Comparison of ENCODE assay signal across 12 mouse cellular contexts in the genomic region with DNA sequence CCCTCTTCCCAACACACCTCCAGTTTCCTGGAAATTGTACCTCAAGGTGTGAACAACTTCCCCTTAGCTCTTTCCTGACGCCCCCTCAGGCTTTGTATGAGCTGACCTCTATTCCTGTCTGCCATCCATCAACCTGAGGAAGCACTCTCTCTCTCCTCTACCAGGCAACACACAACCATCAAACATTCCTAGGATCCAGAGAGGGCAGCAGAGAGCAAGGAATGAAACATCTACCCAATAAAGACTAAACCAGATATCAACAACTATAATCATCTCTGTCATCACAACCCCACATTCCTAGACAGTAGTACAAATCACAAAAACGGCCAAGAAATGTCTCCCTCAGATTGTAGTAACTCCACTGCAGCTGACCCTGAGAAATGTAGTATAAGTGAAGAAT. TPM values are rescaled to one million over a fixed set of nuclear protein-coding genes. Genes with fewer than 3 reads are reported as not detected.
A peak's percentile ranks its signal among the peaks of the same experiment; 100 is the strongest.
DNase-seq lines count a peak whose midpoint lies in the region; TF ChIP-seq lines count a peak whose summit lies in the region.
"Had no signal": no experiment of that assay in that cellular context is flagged by ENCODE, and none has a peak within 500 bp of the region (broad histone marks: within the 10 kb centered on the region; RNA-seq: fewer than 3 reads in every experiment).

No protein-coding gene starts in this region.

- peak; percentile 30; the same call in 1 of the 2 replicates for TF ChIP-seq CTCF in gastrocnemius, adult 2 months (IDR thresholded peaks at IDR 0.05)
- TF ChIP-seq CTCF in left cerebral cortex, adult 2 months (IDR thresholded peaks at IDR 0.05), result peak; percentile 42

- H3K27ac ChIP-seq in gastrocnemius, adult 2 months, result no peak overlapping the region
- no peak overlapping the region for H3K27ac ChIP-seq in left cerebral cortex, adult 2 months
- H3K27ac ChIP-seq: embryonic facial prominence, embryonic 10.5 days; hindbrain, embryonic 15.5 days had no signal

- intact Hi-C loops in gastrocnemius, adult 2 months (cut with DNase I), result no loop called here
- intact Hi-C loops in left cerebral cortex, adult 2 months (cut with DNase I), result no loop called here
- intact Hi-C loops in left cerebral cortex, postnatal 14 days (cut with DNase I), result no loop called here

- DNase-seq in gastrocnemius, adult 2 months, result no peak
- no peak for DNase-seq in gastrocnemius, postnatal 4 days (ENCODE audit: low spot score in 2 of 2)
- DNase-seq in left cerebral cortex, adult 2 months (ENCODE audit: extremely low spot score in 1 of 2, low spot score in 2 of 2), result no peak
- DNase-seq in left cerebral cortex, postnatal 14 days (ENCODE audit: low spot score in 2 of 2), result no peak
- DNase-seq in ES-CJ7 (ENCODE audit: low read depth, low spot score) (peak; percentile 22), adipocyte (ENCODE audit: low spot score) (peak; percentile 34)
- no peak for DNase-seq in ovary, postnatal 36 days (ENCODE audit: low spot score)
- DNase-seq: right cerebral cortex, postnatal 4 days; thymus, postnatal 25 days had no signal

- no peak overlapping the region for H3K4me3 ChIP-seq in gastrocnemius, adult 2 months
- no peak overlapping the region for H3K4me3 ChIP-seq in left cerebral cortex, adult 2 months
- H3K4me3 ChIP-seq: embryonic facial prominence, embryonic 10.5 days; hindbrain, embryonic 15.5 days; myocyte had no signal

RNA-seq across cellular contexts. Expression of a gene that starts 52.0 kb away (rescaled TPM):
- 10 to 100 TPM; 22.5 to 26.2 TPM for total RNA-seq in gastrocnemius, adult 2 months (2021)
- 10 to 100 TPM; 17.4 to 17.7 TPM for total RNA-seq in gastrocnemius, postnatal 4 days (2021)
- total RNA-seq in left cerebral cortex, adult 2 months (2021), result 10 to 100 TPM; 83.8 to 86.7 TPM
- total RNA-seq in left cerebral cortex, postnatal 14 days (2021), result 10 to 100 TPM; 62.3 to 64.0 TPM

Comparison
In these comparisons a context has a peak if more than half of its experiments do, and no peak if none do; other contexts are left out.
1. DNase-seq: peak in ES-CJ7 (single experiment) and adipocyte (single experiment); none in gastrocnemius, adult 2 months (single experiment), gastrocnemius, postnatal 4 days (0 of 2), left cerebral cortex, adult 2 months (0 of 2), left cerebral cortex, postnatal 14 days (0 of 2) and ovary, postnatal 36 days (single experiment).